Mouse (Mus musculus): Measurements from ENCODE around the gene Clcf1. TPM values are rescaled to one million over a fixed set of nuclear protein-coding genes. Genes with fewer than 3 reads are reported as not detected.

The Clcf1 gene
- total RNA-seq, 2 experiments from 2014 or later = 0.38 to 0.89 TPM

DNA sequence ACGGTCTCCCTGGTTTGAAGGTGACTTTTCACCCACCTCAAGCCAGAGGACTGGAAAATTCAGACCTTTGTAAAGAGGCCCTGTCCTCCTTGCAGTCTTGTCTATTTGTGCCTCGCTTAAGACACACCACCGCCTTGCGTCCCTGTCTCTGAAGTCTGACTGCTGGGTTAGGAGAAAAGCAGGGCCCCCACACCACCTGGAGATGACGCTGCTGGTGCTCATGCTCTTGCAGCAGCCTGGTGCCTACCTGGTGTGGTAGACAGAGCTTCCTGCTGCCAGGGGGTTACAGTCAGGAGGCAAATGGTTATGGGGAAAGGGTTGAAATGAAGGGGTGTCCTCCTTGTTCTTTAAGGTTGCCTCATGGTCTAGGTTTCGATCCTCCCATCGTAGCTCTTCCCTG lies 40.2 kb downstream of the Clcf1 start:
- no peak overlapping the region for H3K4me3 ChIP-seq
- TF ChIP-seq CTCF (IDR thresholded peaks at IDR 0.05) = no peak
- H3K27ac ChIP-seq = peak overlapping the region; percentile 57
- intact Hi-C loops (cut with DNase I) = loop anchor here (10.0 kb wide), 1 partner anchor 191 kb away; no protein-coding TSS in a partner anchor
- DNase-seq = no peak

DNA sequence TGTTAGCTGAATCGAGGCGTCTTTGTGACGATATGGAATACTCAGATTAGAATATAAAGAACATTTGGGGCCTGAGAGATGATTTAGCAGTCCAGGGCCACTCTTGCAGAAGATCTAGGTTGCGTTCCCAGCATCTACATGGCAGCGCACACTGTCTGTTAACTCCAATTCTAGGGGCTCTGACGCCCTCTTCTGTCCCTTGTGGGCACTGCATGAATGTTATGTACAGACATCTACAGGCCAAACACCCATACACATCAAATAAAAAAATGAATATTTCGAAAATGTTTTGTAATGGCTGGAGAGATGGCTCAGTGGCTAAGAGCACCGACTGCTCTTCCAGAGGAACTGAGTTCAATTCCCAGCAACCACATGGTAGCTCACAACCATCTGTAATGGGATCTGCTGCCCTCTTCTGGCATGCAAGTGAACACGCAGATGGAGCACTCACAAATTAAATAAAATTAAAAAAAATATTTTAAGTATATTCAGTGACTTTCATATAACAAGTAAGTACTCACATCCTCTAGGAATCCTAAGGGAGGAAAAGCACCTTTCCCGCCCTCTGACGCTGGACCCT lies 41.6 kb downstream of the Clcf1 start:
- no peak for DNase-seq
- TF ChIP-seq CTCF (IDR thresholded peaks at IDR 0.05) = peak; percentile 45
- intact Hi-C loops (cut with DNase I) = loop anchor here (10.0 kb wide), 1 partner anchor 189 kb away; no protein-coding TSS in a partner anchor
- H3K4me3 ChIP-seq = no peak overlapping the region
- no peak overlapping the region for H3K27ac ChIP-seq

GRCm38 (mm10) chr19:4257216-4257896 lies 43.3 kb downstream of the Clcf1 start:
- intact Hi-C loops (cut with DNase I) = loop anchor here (1.0 to 10.0 kb wide), 3 partner anchors 49 to 187 kb away; partner anchors contain the start of gene Grk2
- TF ChIP-seq CTCF (IDR thresholded peaks at IDR 0.05) = peak; percentile 97
- Histone ChIP-seq H3K4me3 (peak overlapping the region; percentile 78), H3K27ac (peak overlapping the region; percentile 92)
- peak; percentile 93 for DNase-seq

DNA sequence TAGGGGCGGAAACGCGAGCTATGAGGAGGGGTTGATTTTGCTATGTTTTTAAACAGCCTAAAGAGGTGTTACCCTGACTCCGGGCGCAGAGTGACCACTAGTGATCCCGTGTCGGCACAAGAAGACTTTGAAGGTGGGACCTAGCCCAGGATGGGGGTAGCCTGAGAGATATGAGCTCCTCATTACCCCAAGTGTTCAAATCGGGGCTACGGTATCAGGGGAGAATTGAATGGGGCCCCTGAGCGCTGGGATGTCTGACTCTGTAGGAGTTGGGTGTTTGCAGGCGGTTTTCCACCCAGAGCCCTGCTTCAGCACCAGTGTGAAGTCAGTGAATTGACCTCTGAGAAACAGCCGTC lies 43.8 kb downstream of the Clcf1 start:
- Histone ChIP-seq H3K27ac (peak overlapping the region; percentile 92), H3K4me3 (peak overlapping the region; percentile 78)
- intact Hi-C loops (cut with DNase I) = loop anchor here (1.0 to 10.0 kb wide), 3 partner anchors 48 to 187 kb away; partner anchors contain the start of gene Grk2
- no peak for DNase-seq
- no peak for TF ChIP-seq CTCF (IDR thresholded peaks at IDR 0.05)

- H3K4me3 ChIP-seq = no peak overlapping the region
- no peak overlapping the region for H3K27ac ChIP-seq
- no peak for TF ChIP-seq CTCF (IDR thresholded peaks at IDR 0.05)
- intact Hi-C loops (cut with DNase I) = no loop called here
- DNase-seq = no peak
These were observed 47.1 kb downstream of the Clcf1 start for GRCm38 (mm10) chr19:4261038-4261698.

DNA sequence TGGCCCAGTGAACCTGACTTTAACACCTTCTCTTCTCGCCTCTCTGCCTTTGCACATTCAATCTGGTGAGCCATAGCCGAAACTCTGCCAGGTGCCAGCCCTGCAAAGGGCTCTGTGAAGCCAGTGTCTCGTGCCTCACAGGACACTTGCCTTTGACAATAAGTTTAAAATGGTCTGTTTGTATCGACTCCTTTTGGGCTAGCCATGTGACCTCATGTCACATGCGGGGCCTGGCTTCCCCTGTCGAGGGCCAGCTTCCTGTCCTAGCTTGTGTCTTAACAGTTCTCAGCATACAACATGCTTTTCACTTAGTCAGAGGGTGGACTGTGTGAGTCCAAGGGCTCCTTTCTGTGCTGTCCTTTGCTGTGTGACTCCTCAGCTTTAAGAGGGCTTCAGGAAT lies 48.7 kb downstream of the Clcf1 start:
- intact Hi-C loops (cut with DNase I) = no loop called here
- DNase-seq = no peak
- H3K27ac ChIP-seq = no peak overlapping the region
- H3K4me3 ChIP-seq = no peak overlapping the region
- no peak for TF ChIP-seq CTCF (IDR thresholded peaks at IDR 0.05)

DNA sequence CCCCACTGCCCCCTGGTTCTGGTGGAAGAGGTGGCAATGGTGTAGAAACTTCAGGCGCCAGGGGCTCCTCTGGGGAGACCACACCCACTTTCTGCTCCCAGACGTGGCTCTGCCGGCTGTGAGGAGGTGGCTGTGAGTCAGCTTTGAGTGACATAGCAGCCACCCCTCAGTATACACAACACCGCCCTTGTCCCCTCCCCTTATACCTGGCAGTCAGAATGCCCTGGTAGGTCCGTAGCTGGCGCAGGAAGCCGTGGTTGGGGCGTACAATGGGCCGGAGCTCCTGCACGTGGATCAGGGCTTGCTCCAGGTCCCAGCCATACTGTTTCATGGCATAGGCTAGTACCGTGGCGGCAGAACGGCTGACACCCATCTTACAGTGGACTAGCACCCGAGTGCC lies 49.7 kb downstream of the Clcf1 start:
- intact Hi-C loops (cut with DNase I) = no loop called here
- no peak for DNase-seq
- H3K27ac ChIP-seq = no peak overlapping the region
- H3K4me3 ChIP-seq = no peak overlapping the region
- TF ChIP-seq CTCF (IDR thresholded peaks at IDR 0.05) = no peak

DNA sequence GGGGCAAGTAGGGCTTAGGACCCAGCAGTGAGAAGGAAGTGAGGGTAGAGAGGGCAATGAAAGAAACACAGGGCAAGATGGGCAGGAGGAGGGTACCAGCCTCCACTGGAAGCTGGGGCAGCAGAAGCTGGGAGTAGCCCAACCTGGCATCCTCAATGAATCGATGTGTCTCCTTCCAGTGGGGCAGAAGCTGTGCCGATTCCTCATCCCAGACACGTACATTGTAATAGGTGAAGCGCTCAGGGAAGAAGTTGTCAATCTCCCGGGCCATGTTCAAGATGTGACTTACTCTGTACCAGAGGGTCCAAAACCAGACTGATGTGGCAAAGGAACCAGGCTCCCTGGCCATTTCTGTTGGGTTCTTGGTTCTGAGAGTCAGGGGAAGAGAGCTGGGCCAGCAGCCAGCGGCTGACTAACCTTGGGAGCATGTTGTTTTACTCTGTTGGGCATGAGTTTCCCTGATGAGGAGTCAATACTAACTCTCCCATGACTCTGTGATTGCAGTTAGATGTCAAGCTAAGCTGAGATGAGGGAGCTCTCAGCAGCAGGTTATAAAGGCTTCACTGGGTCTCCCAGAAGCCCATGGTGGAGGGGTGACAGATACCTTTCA lies 50.2 kb downstream of the Clcf1 start:
- intact Hi-C loops (cut with DNase I) = no loop called here
- Histone ChIP-seq H3K4me3 (no peak overlapping the region), H3K27ac (no peak overlapping the region)
- no peak for DNase-seq
- no peak for TF ChIP-seq CTCF (IDR thresholded peaks at IDR 0.05)

DNA sequence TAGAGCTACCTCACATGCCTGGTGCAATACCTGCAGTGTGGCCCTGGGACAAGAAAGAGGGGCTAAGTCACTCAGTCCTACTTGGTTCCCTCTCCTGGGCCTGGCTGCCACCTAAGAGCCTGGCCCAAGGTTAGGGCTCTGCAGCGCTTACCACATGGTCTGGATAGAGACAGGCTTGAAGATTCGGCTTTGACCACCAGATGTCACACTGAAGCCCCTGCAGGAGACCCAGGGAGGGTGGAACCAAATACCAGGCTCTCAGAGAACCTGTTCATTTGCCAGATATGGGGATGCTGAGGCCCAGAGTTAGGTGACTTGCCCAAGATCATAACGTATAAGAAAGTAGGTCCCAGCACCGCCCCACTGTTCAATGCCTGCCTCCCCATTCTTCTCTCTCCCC lies 51.9 kb downstream of the Clcf1 start:
- TF ChIP-seq CTCF (IDR thresholded peaks at IDR 0.05) = no peak
- intact Hi-C loops (cut with DNase I) = no loop called here
- Histone ChIP-seq H3K4me3 (no peak overlapping the region), H3K27ac (no peak overlapping the region)
- no peak for DNase-seq

GRCm38 (mm10) chr19:4268566-4269361 lies 54.7 kb downstream of the Clcf1 start, which contains the start of gene Ssh3:
Gene Ssh3, minus strand, starts transcription at chr19:4269180.
- Histone ChIP-seq H3K27ac (peak within 1 kb of the TSS; percentile 80), H3K4me3 (peak within 1 kb of the TSS; percentile 86)
- DNase-seq = peak; percentile 81
- intact Hi-C loops (cut with DNase I) = no loop called here
- no peak for TF ChIP-seq CTCF (IDR thresholded peaks at IDR 0.05)

GRCm38 (mm10) chr19:4270187-4270586 lies 56.1 kb downstream of the Clcf1 start:
- DNase-seq = no peak
- TF ChIP-seq CTCF (IDR thresholded peaks at IDR 0.05) = no peak
- Histone ChIP-seq H3K27ac (no peak overlapping the region), H3K4me3 (no peak overlapping the region)
- intact Hi-C loops (cut with DNase I) = no loop called here

DNA sequence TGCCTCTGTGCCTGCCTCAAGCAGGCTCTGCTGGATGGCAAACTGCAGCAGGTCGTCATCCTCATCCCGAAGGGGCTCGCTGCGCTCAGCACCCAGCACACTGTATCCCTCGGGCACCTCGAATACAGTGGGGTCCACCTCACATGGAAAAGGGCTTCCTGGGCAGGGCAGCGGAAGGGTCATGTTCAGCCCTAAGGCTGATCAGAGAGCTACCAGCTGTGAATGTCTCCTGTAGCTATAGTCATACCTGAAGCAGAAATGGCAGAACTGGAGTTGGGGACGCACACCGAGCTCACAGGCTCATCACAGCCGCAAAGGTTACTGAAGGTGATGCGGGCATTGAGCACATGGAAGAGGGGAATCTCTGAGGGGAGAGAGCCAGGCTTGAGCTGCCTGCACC lies 56.9 kb downstream of the Clcf1 start:
- DNase-seq = no peak

More for the DNA sequence above, 56.9 kb downstream of the Clcf1 start:
- Histone ChIP-seq H3K4me3 (no peak overlapping the region), H3K27ac (no peak overlapping the region)
- no peak for TF ChIP-seq CTCF (IDR thresholded peaks at IDR 0.05)
- intact Hi-C loops (cut with DNase I) = no loop called here

Small RNA genes within 50 kb of the gene (microRNA-seq; reads per million reads assigned to microRNA genes)
- gene Gm26115 (not detected), gene Mir6985 (not detected)

Other genes with a start within 250 kb of the Clcf1 start
- under 1 TPM; 0.11 to 0.15 TPM for gene Aldh3b2, start 241.9 kb upstream of the Clcf1 start, total RNA-seq (2021)
- gene Acy3, start 227.7 kb upstream of the Clcf1 start, total RNA-seq (2021) = 1 to 10 TPM; 1.7 to 2.6 TPM
- not detected for gene Tbx10, start 221.5 kb upstream of the Clcf1 start, total RNA-seq (2021)
- 10 to 100 TPM; 19.2 to 31.9 TPM for gene Nudt8, start 213.7 kb upstream of the Clcf1 start, total RNA-seq (2021)
- gene Gm49405, start 213.6 kb upstream of the Clcf1 start, total RNA-seq (2021) = under 1 TPM; 0.33 to 0.56 TPM
- 1 to 10 TPM in 1 of 2 experiments, under 1 TPM in 1; 0.56 to 2.6 TPM for gene Doc2g, start 210.9 kb upstream of the Clcf1 start, total RNA-seq (2021)
- 100 to 1,000 TPM; 399 to 553 TPM for gene Ndufv1, start 201.4 kb upstream of the Clcf1 start, total RNA-seq (2021)
- gene Gstp1, start 176.3 kb upstream of the Clcf1 start, total RNA-seq (2021) = 100 to 1,000 TPM; 386 to 408 TPM
- 100 to 1,000 TPM; 169 to 183 TPM for gene Gstp2, start 168.2 kb upstream of the Clcf1 start, total RNA-seq (2021)
- not detected for gene Gstp3, start 154.7 kb upstream of the Clcf1 start, total RNA-seq (2021)
- not detected for gene Cabp2, start 132.7 kb upstream of the Clcf1 start, total RNA-seq (2021)
- 10 to 100 TPM; 17.9 to 22.4 TPM for gene Cdk2ap2, start 117.1 kb upstream of the Clcf1 start, total RNA-seq (2021)
- gene Pitpnm1, start 114.2 kb upstream of the Clcf1 start, total RNA-seq (2021) = 1 to 10 TPM; 2.3 to 2.5 TPM
- gene Aip, start 88.4 kb upstream of the Clcf1 start, total RNA-seq (2021) = 10 to 100 TPM; 69.9 to 71.8 TPM
- not detected for gene Gpr152, start 74.5 kb upstream of the Clcf1 start, total RNA-seq (2021)
- not detected for gene Cabp4, start 70.2 kb upstream of the Clcf1 start, total RNA-seq (2021)
- 10 to 100 TPM in 1 of 2 experiments, 1 to 10 TPM in 1; 9.8 to 14.7 TPM for gene Coro1b, start 65.6 kb upstream of the Clcf1 start, total RNA-seq (2021)
- gene Ptprcap, start 60.6 kb upstream of the Clcf1 start, total RNA-seq (2021) = under 1 TPM in 1 of 2 experiments, not detected in 1; 0.43 TPM
- 10 to 100 TPM; 24.8 to 27.8 TPM for gene Rps6kb2, start 50.9 kb upstream of the Clcf1 start, total RNA-seq (2021)
- gene Carns1, start 38.8 kb upstream of the Clcf1 start, total RNA-seq (2021) = 10 to 100 TPM; 23.1 to 25.9 TPM
- 1 to 10 TPM; 6.7 to 6.8 TPM for gene Tbc1d10c, start 23.0 kb upstream of the Clcf1 start, total RNA-seq (2021)
- 100 to 1,000 TPM; 201 to 214 TPM for gene Ppp1ca, start 22.2 kb upstream of the Clcf1 start, total RNA-seq (2021)
- gene Rad9a, start 12.6 kb upstream of the Clcf1 start, total RNA-seq (2021) = 1 to 10 TPM; 2.8 to 3.4 TPM
- not detected for gene AC109138.7, start 119 bp downstream of the Clcf1 start, total RNA-seq (2021)
- gene Pold4, start 17.7 kb downstream of the Clcf1 start, total RNA-seq (2021) = 10 to 100 TPM; 13.6 to 16.4 TPM
- gene Ssh3, start 54.9 kb downstream of the Clcf1 start, total RNA-seq (2021) = 1 to 10 TPM; 3.3 to 3.9 TPM
- under 1 TPM; 0.45 to 0.64 TPM for gene Ankrd13d, start 68.9 kb downstream of the Clcf1 start, total RNA-seq (2021)
- 10 to 100 TPM; 56.6 to 61.2 TPM for gene Grk2, start 92.0 kb downstream of the Clcf1 start, total RNA-seq (2021)
- 10 to 100 TPM; 39.1 to 39.7 TPM for gene Kdm2a, start 184.0 kb downstream of the Clcf1 start, total RNA-seq (2021)
- under 1 TPM; 0.28 to 0.73 TPM for gene Rhod, start 225.2 kb downstream of the Clcf1 start, total RNA-seq (2021)

Measured in gastrocnemius, adult 2 months (tissue).